Mouse (Mus musculus) lung, adult 2 months (tissue): ENCODE results near the gene Smim15.

Source experiments
- CTCF ChIP-seq: fragments of 200-500 bp; IDR thresholded peaks from 2 replicates; pipeline ENCODE4 v1.5.1; 2011; ENCODE audit warnings: mild to moderate bottlenecking, low read length, control low read depth; ENCODE audit not compliant: insufficient read depth
- POLR2A ChIP-seq: fragments of 200-500 bp; IDR thresholded peaks from 2 replicates; pipeline ENCODE4 v1.6.1; 2011; ENCODE audit warnings: low read depth, mild to moderate bottlenecking, control low read depth, low read length, borderline replicate concordance; ENCODE audit errors: extremely low read depth

DNA sequence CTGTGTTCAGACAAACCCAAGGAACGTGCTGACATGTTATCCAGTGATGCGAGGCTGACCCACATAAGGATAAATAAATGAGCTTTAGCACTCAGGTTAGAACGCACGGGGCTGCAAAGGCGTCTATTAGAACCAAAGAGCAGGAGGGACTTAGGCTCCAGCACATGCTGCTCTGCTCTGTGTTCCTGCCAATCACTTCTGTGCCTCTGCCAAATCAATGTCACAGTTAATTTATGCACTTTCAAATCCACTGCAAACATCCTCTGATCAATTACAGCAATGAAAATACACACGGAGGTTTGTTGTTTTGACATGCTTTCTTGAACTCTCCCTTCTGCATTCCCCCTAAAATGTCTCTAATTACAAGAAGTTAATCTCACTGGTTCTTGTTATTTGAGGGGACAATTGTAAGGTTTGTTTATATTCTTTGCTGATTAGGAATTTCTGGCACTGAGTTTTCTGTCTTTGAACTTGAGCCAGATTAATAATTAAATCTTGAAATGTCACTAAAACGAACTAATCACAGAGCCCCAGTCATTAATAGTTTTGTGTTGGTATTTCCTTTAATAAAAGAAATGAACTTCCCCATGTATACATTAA, 16.1 kb downstream of the Smim15 start:
- TF ChIP-seq CTCF (no peak), POLR2A (no peak)
